Mouse (Mus musculus): Measurements from ENCODE around the gene Tbc1d22b.

DNA sequence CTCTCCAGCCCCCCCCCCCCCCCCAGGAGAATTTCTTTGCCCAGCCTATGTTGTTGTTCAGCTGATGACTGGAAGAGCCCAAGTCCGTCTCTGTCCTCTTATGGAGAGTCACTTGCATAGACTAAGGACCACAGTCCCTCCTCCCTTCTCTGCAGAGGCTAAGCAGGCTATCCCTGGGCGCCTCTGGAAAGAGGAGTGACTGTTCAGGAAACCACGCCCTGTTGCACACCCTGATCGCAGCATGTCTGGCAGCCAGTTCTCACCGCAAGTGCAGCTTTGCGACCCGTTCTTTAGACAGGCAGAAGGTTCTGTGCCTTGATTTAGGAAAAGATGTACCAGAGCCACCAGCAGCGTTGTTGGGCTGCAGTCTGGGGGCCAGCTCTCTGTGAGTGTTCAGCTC is 88.3 kb downstream of the Tbc1d22b start:
- TF ChIP-seq CTCF (IDR thresholded peaks at IDR 0.05; ENCODE audit: low read depth) (no peak), EP300 (optimal IDR thresholded peaks at IDR 0.05) (no peak)

All from stomach, postnatal 0 days (tissue).